Mouse (Mus musculus) retina, adult 2 months (tissue): ENCODE data around the gene Olfr310.

Experiments
- DNase-seq: peaks from one replicate; pipeline ENCODE4 v3.0.0-alpha.2; 2012; ENCODE audit warnings: low read depth, low spot score

Gene Olfr310

DNA sequence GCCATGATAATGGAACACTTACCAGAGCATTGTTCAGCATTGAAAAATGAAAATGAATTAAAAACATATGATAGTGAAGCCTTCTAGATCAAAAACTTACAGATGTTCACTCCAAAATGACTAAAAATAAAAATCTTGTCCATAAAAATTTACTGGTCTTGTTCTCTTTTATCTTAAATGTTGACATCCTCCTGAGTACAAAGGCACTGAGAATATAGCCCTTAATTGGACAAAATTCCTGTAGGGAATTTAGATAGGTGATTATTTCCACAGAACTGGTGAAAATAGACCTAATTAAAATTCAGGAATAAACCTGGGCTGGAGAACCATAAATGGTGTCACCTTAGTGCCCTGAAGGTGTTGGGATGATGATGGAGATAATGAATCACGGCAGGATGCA lies at the start of gene Olfr310:
Olfr310 (minus strand) TSS at position 101 of the 400 bp plus-strand sequence.
- no peak for DNase-seq

- no peak for DNase-seq
Measured at GRCm38 (mm10) chr7:86325530-86325929, 48.6 kb upstream of the Olfr310 start, which contains the start of gene Olfr308. Olfr308 (minus strand) TSS chr7:86325630.

DNA sequence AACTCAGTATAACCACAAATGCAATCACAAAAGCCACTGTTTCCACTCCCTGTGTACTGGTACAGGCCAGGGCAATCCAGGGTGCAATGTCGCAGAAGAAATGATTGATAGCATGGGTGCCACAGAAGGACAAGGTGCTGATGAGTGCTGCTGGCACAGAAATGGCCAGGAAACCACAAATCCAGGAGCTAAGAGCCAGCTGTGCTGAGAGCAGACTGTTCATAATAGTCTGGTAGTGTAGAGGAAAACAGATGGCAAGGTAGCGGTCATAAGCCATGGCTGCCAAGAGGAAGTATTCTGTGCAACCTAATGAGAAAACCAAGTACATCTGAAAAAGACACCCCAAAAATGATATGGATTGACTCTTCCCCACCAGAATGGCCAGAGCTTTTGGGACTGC lies 44.4 kb upstream of the Olfr310 start:
- DNase-seq = no peak

- no peak for DNase-seq
Measured at GRCm38 (mm10) chr7:86313608-86314007, 36.6 kb upstream of the Olfr310 start, which contains the start of gene Olfr309. Olfr309 (minus strand) TSS chr7:86313708.

GRCm38 (mm10) chr7:86246208-86246607 lies 30.8 kb downstream of the Olfr310 start, which contains the start of gene Vmn2r76:
Vmn2r76 (minus strand) TSS chr7:86246308.
- DNase-seq = no peak
